Mouse (Mus musculus) neural tube, embryonic 14.5 days (tissue): ENCODE data around the gene Plekha6. TPM values are rescaled to one million over a fixed set of nuclear protein-coding genes. Genes with fewer than 3 reads are reported as not detected.
A peak's percentile ranks its signal among the peaks of the same experiment; 100 is the strongest.

ENCODE experiments used
- ATAC-seq: fragments of 200-750 bp; cut with Nextera tagmentation; 2 replicates; pipeline ENCODE4 v1.8.0; 2017; ENCODE audit warnings: low read depth, mild to moderate bottlenecking, moderate TSS enrichment, moderate library complexity
- H3K27ac ChIP-seq: fragments of 300-500 bp; sonication (generic); 2 replicates; pipeline ENCODE4 v1.5.1; 2014; ENCODE audit warnings: low read depth, mild to moderate bottlenecking, control low read depth, low read length, moderate library complexity, mixed read lengths
- H3K27me3 ChIP-seq: fragments of 300-500 bp; sonication (generic); 2 replicates; pipeline ENCODE4 v1.6.1; 2014; ENCODE audit warnings: low read length; ENCODE audit not compliant: control insufficient read depth, insufficient read depth
- H3K36me3 ChIP-seq: fragments of 300-500 bp; sonication (generic); 2 replicates; pipeline ENCODE4 v1.6.1; 2014; ENCODE audit warnings: low read length, mixed read lengths; ENCODE audit not compliant: control insufficient read depth, insufficient read depth
- H3K4me1 ChIP-seq: fragments of 300-500 bp; sonication (generic); 2 replicates; pipeline ENCODE4 v1.6.1; 2014; ENCODE audit warnings: low read length; ENCODE audit not compliant: control insufficient read depth, insufficient read depth
- H3K4me2 ChIP-seq: fragments of 300-500 bp; sonication (generic); 2 replicates; pipeline ENCODE4 v1.6.1; 2014; ENCODE audit warnings: mild to moderate bottlenecking, low read depth, low read length, control low read depth
- H3K4me3 ChIP-seq: fragments of 300-500 bp; sonication (generic); 2 replicates; pipeline ENCODE4 v1.5.1; 2014; ENCODE audit warnings: low read depth, low read length, control low read depth, mixed read lengths
- H3K9ac ChIP-seq: fragments of 300-500 bp; sonication (generic); replicated peaks from 2 replicates; pipeline ENCODE4 v1.6.1; 2014; ENCODE audit warnings: low read depth, mild to moderate bottlenecking, control low read depth, low read length, mixed read lengths
- H3K9me3 ChIP-seq: fragments of 300-500 bp; sonication (generic); 2 replicates; pipeline ENCODE4 v1.6.1; 2016; ENCODE audit warnings: low read length; ENCODE audit not compliant: control insufficient read depth
- WGBS: fragments of 180-500 bp; shearing (Covaris S2); extraction: QIAGEN DNeasy Blood & Tissue Kit; methylation state at CpG from one replicate; pipeline ENCODE4 v1.1.7; 2014; 5-methylcytosine and 5-hydroxymethylcytosine counted together
- polyA plus RNA-seq: library from polyadenylated mRNA; unstranded; fragments of >200 nt; fragmentation: Nextera tagmentation; extraction: Ambion mirVana; gene quantifications from 2 replicates; pipeline ENCODE4 v1.2.1, GENCODE M21; 2014

Plekha6 gene
- polyA plus RNA-seq, 1 experiment from 2014 or later, result 27.9 TPM

DNA sequence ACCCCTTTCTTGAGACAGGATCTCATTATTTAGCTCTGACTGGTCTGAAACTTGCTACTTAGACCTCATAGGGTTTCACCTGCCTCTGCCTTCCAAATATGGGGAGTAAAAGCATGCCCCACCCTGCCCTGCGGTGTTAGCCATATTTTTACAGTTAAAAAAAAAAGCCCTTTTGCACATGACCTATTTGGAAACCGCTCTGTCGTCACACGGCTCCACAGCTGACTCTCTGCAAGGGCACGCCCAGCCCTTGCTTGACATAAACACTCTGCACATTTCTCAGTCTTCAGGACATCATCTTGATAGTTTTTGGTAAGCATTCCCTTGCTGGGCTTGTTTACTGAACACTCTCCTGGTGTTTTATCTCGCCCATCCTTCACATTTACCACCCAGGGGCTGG, 11.1 kb downstream of the Plekha6 start:
- no peak overlapping the region for H3K27ac ChIP-seq
- H3K4me2 ChIP-seq, result no peak overlapping the region
- no peak for ATAC-seq
- H3K9me3 ChIP-seq, result no peaks in the 10 kb centered on the region
- H3K9ac ChIP-seq, result no peak overlapping the region
- H3K4me1 ChIP-seq, result peaks cover 4% of the 10 kb centered on the region; the same call in 1 of the 2 replicates
- no peak overlapping the region for H3K4me3 ChIP-seq
- no peaks in the 10 kb centered on the region for H3K36me3 ChIP-seq
- 80% methylated on average over 6 of the region's 6 CpGs for WGBS
- no peaks in the 10 kb centered on the region for H3K27me3 ChIP-seq

DNA sequence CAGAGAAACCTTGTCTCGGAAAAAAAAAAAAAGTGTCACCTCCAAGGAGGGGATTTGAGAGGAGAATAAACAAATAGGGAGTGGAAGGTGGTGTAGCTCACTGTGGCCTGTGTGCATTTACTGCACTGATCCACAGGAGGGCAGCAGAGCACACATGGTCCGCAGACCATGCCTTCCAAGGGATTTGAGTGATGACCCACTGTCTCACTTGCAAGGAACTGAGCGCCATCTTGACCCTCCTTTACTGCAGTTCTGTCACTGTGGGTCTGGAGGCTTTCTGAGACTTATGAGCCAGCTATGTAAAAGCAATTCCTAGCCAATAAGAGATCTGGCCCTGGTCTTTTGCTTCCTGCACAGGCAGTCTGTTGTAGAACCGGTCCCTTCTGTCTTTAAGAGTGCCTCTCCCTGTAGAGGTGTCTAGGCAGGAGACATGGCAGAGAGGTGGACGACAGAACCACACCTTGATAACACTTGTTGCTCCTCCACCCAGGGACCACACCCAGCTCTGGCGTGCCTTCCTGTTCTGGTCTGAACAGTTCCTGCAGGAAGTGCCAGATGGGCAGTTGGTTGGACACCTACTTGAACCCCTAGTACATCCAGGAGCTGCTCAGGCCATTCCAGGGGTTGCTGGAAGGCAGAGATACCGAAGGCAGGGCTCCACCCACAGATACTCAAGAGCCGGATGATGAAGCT, 13.6 kb downstream of the Plekha6 start:
- Histone ChIP-seq H3K9me3 (no peaks in the 10 kb centered on the region), H3K4me1 (peaks cover 4% of the 10 kb centered on the region; the same call in 1 of the 2 replicates), H3K4me3 (no peak overlapping the region), H3K9ac (no peak overlapping the region), H3K36me3 (no peaks in the 10 kb centered on the region), H3K27ac (no peak overlapping the region), H3K27me3 (no peaks in the 10 kb centered on the region), H3K4me2 (no peak overlapping the region)
- ATAC-seq, result no peak
- 55% methylated on average over 8 of the region's 8 CpGs for WGBS

DNA sequence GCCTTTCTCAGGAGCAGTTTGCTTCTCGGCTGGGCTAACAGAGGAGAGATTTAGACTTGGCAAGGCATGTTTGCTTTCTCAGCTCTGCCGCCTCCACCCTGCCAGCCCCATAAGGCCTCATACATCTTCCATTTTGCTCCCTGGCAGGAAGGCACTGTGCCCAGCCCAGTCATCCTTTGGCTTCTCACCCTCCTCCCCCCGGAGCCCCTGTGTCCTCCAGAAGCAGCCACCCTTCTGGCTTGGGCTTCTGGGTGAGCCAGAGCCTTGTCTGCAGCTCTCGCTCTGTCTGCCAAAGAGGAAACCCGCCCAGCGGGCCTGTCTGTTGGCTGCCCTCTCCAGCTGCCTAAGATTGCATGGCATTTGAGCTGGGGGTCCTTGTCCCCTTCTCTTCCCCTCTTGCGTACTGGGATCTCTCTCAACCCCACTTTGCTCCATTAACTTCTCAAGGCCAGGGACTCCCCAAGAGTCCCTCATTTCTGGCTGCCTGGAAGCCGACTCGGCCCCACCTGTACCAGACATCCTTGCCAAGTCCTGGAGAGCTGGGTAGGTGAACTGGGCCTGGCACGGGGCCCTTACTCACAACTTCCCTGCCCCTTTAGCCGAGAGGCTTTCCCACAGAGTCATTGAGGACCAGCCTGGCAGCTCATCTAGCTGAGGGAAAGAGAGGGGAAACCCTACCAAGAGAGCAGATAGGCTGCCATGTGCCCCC, 14.9 kb downstream of the Plekha6 start:
- ATAC-seq, result no peak
- H3K9ac ChIP-seq, result no peak overlapping the region
- no peak overlapping the region for H3K4me3 ChIP-seq
- WGBS, result 63% methylated on average over 10 of the region's 11 CpGs
- no peaks in the 10 kb centered on the region for H3K9me3 ChIP-seq
- H3K36me3 ChIP-seq, result no peaks in the 10 kb centered on the region
- H3K27me3 ChIP-seq, result no peaks in the 10 kb centered on the region
- peaks cover 10% of the 10 kb centered on the region for H3K4me1 ChIP-seq
- H3K4me2 ChIP-seq, result no peak overlapping the region
- no peak overlapping the region for H3K27ac ChIP-seq

DNA sequence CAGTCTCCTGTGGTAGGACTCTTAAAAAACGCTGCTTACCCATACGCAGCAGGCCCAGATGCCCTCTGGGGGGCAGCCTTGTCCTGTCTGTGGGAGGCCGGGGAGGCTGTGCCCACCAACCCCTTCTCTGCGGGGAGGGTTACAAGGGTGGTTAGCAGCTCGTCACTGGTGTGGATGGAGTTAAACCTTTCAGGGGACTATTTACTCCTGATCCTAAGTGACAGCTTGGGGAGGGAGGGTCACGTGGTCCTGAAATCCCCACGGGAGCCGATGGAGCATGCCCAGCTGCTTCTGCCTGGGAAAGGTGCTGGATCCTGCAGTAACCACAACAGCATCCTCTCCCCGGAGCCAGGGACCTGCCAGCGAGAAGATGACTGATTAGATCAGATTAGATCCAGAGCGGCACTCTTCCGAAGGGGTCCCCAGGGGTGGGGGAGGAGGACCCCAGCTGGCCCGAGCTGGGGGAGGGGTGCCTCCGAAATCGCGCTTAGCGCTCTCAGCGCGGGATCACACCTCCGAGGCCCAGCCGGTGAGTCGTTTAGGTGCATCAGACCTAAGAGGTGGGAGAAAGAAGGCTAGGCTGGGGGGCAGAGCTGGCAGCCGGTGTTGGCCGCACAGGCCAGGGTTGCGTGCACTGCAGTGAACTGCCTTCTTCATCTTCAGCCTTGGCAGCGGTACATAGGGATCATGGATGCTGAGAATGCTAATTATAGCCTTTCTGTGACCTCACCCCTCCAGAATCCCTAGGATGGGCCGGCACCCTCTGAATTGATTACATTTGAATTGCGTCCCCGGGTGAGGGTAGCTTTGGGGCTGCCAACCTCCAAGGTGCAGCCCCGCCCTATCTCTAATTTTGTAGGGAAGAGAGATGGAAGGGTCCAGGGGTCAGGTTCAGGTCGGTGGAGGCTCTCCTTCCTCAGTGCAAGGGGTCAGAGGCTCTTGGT, 17.3 kb downstream of the Plekha6 start:
- ATAC-seq, result peak; percentile 86
- Histone ChIP-seq H3K27ac (peak overlapping the region; percentile 94), H3K27me3 (no peaks in the 10 kb centered on the region), H3K4me2 (peak overlapping the region; percentile 81), H3K4me3 (peak overlapping the region; percentile 51), H3K36me3 (no peaks in the 10 kb centered on the region), H3K4me1 (peaks cover 10% of the 10 kb centered on the region), H3K9ac (peak overlapping the region; percentile 85), H3K9me3 (no peaks in the 10 kb centered on the region)
- under 1% methylated on average over 31 of the region's 31 CpGs for whole genome bisulfite sequencing

DNA sequence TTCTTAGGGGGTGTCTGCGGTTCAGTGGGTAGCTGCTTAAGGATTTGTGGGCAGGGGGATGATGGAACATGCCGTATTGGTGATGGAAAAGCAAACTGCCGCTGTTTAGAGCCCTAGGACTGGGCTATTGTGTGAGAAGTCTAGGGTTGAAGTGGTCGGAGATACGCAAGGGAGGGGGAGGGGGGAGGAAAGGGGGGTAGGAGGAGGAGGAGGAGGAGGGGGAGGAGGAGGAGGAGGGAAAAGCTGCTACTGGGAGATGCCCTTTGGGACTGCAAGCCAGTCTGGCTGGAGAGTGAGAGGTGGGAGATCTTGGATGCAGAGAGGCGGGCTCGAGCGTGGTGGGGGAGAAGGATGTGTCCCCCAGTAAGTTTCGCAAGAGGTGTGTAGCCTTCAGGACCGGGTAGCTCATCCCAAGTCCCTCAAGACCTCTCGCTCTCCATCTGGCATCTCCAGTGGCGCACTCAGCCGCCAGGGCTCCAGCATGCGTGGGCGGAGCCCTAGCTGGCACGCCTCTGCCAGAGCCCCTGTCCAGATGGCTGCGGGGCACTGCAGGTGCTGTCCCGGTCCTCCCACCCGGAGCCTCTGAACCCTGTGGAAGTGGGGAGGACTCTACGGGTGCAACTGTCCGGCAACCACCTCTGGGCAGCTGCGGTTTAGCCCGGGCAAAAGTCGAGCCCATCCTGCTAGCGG, 18.2 kb downstream of the Plekha6 start:
- Histone ChIP-seq H3K4me1 (peaks cover 10% of the 10 kb centered on the region), H3K9me3 (no peaks in the 10 kb centered on the region)
- 1% methylated on average over 22 of the region's 25 CpGs for WGBS

DNA sequence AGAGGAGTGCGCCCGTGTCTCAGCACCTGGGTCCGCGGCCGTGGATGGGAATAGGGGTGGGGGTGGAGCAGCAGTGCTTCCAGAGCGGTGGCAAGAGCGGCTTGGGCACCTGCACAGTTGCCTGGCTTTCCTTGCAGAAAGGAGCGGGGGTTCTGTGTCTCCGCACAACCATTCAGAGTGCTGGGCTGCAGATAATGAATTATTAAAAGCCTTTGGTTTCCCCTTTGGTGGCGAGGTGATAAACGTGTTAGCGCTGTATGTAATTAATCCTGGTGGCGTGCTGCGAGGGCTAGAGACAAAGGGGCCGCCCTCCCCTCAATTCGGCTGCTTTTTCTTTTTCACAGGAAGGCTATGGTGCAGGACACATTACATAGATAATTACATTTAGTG, 18.7 kb downstream of the Plekha6 start:
- peak overlapping the region; percentile 85 for H3K9ac ChIP-seq
- H3K36me3 ChIP-seq, result no peaks in the 10 kb centered on the region
- H3K9me3 ChIP-seq, result no peaks in the 10 kb centered on the region
- H3K27me3 ChIP-seq, result no peaks in the 10 kb centered on the region
- H3K4me1 ChIP-seq, result peaks cover 16% of the 10 kb centered on the region
- peak overlapping the region; percentile 81 for H3K4me2 ChIP-seq
- peak; percentile 62 for ATAC-seq
- WGBS, result under 1% methylated on average over 16 of the region's 16 CpGs
- peak overlapping the region; percentile 51 for H3K4me3 ChIP-seq
- H3K27ac ChIP-seq, result peak overlapping the region; percentile 94

More for the DNA sequence above, 18.2 kb downstream of the Plekha6 start:
- Histone ChIP-seq H3K4me2 (peak overlapping the region; percentile 81), H3K36me3 (no peaks in the 10 kb centered on the region), H3K4me3 (peak overlapping the region; percentile 51), H3K27me3 (no peaks in the 10 kb centered on the region), H3K9ac (peak overlapping the region; percentile 85), H3K27ac (peak overlapping the region; percentile 94)
- peak; percentile 63 for ATAC-seq

DNA sequence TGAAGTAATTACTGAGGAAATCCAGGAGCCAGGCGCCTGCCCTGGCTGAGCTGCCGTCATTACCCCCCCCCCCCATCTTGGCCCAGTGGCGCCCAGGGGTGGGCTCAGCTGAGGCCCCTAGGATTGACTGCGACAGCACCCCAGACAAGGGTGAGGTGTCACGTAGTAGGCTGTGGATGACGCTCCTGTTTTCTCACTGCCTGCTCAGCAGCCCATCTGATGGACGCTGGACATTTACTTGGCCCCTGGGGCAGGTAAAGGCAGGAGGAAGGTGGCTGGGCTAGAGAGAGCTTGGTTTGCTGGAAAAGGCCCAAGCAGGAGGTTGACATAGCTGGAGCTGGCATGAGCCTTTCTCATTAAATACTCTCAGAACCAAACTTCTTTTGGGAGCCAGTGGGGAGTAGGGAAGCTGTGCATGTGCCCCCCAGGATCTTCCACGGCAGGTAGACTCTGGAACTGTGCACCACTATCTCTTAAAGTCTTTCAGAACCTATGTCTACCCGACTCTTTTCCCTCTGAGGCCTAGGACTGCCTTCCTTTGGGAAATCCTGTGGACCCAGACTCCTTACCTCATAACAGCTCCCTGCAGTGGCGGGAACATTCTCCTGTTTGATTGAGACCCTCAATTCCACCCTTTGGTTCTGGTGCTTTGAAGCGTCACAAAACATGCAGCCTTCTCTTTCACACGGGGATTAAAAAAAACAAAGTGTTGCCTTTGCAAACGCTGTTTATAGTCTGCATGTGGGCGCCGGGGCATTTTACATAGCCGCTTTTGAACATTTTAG, 19.3 kb downstream of the Plekha6 start:
- Histone ChIP-seq H3K9ac (peak overlapping the region; percentile 85), H3K27me3 (no peaks in the 10 kb centered on the region), H3K4me1 (peaks cover 18% of the 10 kb centered on the region), H3K4me3 (peak overlapping the region; percentile 51), H3K9me3 (no peaks in the 10 kb centered on the region), H3K27ac (peak overlapping the region; percentile 94), H3K4me2 (peak overlapping the region; percentile 81), H3K36me3 (no peaks in the 10 kb centered on the region)
- 8% methylated on average over 16 of the region's 16 CpGs for WGBS
- ATAC-seq, result peak; percentile 35
